Mouse (Mus musculus) urinary bladder, postnatal 4 days (tissue): ENCODE measurements around the gene Zfhx3.

Experiments
- DNase-seq, 2 experiments: peaks; one replicate each; pipeline ENCODE4 v3.0.0; 2021 to 2022; ENCODE audit warnings: low spot score in 2 of 2

Gene Zfhx3

DNA sequence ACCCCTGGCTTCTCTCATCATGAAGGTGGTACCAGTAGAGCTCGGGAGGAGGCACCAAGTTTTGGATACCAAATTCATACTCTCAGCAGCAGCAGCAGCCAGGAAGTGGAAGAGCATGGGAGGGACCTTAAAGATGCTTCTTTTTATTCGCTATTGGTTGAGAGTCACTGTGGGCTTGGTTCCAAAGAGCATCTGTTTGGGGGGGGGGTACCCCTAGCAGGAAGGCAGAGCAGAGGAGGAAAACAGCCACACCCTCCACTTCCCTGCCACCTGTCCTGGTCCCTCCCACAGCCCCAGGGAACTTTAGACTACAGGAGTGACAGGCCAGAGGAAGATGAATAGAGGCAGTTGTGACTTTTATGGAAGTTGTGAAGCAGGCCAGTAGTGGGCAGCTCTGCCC, 904.9 kb downstream of the Zfhx3 start:
- no peak for DNase-seq

DNA sequence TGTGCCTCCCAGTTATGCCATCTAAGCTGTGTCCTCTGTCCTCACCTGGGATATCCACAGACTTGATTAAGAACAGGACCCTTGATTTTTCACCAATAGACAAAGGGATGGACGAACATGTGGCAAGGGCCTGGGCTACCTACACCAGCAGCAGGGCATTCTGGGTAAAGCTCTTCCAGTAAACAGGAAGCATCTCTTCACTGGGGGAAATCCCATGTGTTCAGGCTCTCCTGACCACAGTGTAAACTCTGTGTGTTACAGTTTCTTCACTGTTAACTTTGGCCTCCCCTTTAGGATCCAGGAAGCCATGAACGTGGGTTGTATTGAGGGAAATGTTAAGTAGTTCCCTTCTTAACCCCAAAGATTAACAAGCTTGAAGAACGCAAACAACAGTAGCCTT, 906.0 kb downstream of the Zfhx3 start:
- DNase-seq = no peak

DNA sequence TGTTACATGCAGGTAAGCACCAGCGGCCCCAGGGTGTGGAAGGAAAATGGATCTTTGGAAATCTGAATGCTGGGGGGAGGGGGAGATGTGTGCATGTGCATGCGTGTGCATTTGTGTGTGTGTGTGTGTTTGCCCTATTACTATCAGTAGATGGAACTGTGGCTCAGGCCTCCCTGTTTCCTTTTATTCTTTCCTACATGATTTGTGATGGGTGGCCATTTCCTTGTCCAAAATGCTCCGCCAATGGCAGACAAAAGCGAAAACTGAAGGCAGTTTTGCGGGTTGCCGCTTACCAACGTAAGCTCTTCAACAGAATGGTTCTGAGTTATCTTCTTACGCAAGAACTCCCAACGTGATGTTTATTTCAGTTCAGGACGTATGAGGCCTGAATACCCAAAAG, 910.6 kb downstream of the Zfhx3 start:
- DNase-seq = no peak

- DNase-seq = no peak
These were observed 912.1 kb downstream of the Zfhx3 start for GRCm38 (mm10) chr8:108854444-108855102.

- no peak for DNase-seq
These were observed 916.6 kb downstream of the Zfhx3 start for GRCm38 (mm10) chr8:108859001-108859400.

GRCm38 (mm10) chr8:108859983-108860382, 917.5 kb downstream of the Zfhx3 start:
- no peak for DNase-seq

DNA sequence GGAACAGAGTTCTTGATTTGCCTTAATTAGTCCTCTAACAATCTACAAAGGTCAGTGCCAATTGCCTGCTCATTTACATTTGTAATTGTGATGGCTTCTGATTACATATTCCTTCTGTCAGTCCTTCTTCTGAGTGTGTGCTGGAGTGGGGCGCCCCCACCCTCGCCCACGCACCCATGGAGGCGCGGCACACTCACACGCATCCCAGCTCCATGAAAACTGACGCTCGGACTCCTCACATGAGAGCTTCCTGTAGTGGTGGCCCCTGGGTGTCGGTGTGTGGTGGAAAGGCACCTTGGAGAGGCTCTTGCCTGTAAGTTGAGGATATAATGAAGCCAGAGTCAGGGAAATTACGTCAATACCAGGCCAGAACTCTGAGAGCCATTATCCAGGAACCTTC, 921.0 kb downstream of the Zfhx3 start:
- DNase-seq = no peak

DNA sequence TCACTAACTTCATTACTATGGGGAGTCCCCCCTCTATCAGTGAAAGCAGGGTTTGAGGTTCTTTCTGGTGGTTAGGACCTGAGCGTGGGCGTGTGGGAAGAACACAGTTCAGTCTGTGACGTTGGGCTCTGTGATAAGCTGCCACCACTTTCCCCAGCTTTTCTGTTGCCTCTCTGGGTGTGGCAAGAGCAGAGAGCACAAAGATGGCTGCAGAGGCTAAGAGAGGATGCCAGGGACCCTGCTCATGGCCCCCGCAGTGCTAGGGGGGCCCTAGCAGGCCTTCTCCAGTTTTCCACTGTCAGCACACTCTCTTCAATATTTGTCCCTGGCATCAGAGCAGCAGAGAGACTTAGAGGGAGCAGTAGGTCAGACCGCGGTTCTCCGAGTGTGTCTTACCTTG, 924.0 kb downstream of the Zfhx3 start:
- DNase-seq = no peak

DNA sequence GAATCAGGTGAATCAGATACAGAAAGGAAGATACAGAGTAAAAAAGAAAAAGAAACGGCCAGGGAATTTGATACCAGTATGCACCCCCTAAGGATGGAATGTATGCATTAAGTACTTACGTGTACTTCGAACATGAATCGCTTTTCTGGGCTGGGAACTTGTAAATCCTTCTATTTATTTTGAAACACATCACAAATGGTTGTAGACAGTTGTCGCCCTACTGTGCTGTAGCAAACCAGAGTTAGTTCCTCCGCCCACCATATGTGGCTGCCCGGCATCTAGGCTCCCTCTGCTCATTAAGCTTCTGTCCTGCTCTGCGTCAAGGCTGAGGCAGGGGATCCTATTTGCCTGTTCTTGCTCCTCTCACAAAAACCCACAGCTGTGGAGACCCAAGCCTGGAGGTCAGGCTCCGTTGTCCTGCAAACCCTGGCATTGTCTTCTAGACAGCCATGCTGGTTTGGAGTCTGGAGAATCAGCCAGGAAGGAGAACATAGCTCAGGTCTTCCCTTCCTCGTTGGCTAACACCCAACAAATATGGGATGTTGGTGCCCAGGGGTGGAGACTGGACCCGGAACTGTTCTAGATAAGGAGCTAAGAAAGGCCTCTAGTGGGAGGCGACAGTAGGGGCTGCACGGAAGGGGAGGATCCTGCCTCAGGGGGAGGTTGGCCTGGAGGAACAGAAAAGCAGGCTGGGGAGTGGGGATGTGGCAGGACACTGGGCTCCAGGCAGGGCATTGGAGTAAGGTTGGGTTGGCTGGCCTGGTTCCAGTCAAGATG, 925.2 kb downstream of the Zfhx3 start:
- DNase-seq = no peak

- DNase-seq = no peak
These were observed 926.0 kb downstream of the Zfhx3 start for GRCm38 (mm10) chr8:108868259-108869090.

- no peak for DNase-seq
These were observed 927.0 kb downstream of the Zfhx3 start for GRCm38 (mm10) chr8:108869420-108869819.

- no peak for DNase-seq
These were observed 927.5 kb downstream of the Zfhx3 start for GRCm38 (mm10) chr8:108869935-108870334.

DNA sequence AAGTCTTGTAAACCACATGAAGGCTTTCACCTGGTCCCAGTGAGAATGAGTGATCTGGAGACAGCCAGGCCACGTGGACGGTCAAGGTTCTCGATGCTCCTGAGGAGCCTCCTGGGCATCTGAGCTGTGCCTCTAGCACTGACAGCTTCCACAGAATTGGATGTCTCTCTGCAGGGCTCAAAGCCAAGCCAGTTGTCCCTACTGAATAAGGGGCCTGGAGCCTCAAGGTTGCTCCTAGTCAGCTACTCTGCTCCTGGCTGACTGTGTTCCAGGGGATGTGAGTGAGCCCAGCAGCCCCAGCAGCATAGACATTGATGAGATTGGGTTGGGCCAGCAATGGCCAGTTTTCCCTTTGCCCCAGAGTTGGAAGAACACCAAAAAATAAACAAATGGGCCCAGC, 927.9 kb downstream of the Zfhx3 start:
- DNase-seq = no peak

- DNase-seq = no peak
These were observed 933.3 kb downstream of the Zfhx3 start for GRCm38 (mm10) chr8:108875722-108876121.

GRCm38 (mm10) chr8:108880101-108880500, 937.7 kb downstream of the Zfhx3 start:
- DNase-seq = no peak

GRCm38 (mm10) chr8:108881336-108881735, 938.9 kb downstream of the Zfhx3 start:
- no peak for DNase-seq

DNA sequence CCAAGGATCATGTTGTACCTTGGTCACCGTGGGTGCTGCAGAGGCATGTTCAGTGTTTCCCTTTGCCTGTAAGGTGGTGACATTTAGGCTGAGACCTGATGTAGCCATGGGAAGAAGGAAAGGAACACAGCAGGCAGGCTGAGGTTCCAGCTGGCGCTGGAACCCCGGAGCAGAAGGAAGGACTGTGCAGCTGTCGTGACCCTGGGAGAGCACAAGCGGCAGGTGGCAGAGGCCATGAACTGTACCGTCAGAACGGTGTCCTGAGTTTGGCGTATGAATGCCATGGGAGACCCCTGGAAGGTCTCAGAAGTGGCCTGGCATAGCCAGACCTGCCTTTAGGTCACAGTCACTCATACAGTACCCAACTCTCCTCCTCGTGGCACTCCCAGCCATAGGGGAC, 939.6 kb downstream of the Zfhx3 start:
- DNase-seq = no peak

DNA sequence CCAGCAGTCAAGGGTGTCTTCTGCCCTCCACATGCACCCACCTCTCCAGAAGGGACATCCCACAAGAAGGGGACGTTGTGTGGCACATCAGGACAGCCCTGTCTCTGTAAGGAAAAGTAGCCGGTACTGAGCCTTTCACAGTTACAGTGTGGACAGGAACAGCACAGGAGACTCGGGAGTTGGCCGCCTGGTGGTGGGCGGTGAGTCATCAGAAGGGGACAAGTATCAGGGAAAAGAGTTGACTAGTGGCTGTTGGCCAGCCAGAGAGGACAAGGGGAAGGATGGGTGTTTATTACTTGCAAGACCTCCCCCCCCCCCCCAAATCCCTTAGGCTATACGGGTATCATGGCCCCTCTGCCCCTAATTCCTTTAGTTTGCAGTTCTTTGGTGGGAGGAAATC, 940.9 kb downstream of the Zfhx3 start:
- DNase-seq = no peak

- DNase-seq = no peak
These were observed 942.5 kb downstream of the Zfhx3 start for GRCm38 (mm10) chr8:108884947-108885346.

DNA sequence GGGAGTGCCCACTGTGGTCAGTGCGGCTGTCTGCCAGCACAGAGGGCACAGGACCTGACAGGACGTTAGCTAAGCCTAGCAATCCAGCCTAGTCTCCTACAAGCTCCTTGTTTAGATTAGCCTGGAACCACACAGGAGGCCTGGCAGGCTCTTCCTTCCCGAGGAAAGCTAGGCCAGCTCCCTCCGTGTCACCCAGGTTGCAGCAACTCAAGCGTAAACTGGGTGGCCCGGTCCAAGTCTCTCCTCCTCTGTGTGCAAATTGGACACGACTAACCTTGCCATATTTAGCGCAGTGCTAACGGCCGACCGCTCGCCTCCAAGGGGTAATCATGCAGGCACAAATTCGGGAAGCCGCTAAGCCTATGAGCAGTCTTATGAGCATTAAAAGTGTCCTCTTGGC, 943.0 kb downstream of the Zfhx3 start:
- DNase-seq = no peak

DNA sequence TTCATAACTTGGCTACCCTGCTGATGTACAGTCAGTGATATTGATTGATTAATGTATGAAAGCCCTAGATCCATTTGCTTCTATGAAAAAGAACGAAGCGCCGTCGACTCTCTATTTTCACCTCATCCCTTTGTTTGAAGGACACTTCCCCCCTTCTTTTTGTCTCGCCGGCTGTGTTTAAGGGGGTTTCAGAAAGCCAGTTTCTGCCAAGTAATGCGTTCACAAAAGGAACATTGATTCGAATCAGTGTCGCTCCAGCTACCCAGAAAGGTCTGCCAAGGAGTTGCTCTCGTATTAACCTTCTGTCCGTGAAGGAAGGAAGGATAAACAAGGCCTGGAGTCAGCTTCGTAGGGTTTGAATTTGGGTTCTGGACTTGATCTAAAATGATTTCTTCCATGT, 943.4 kb downstream of the Zfhx3 start:
- DNase-seq = no peak

- peak; percentile 70 to 88 for DNase-seq
These were observed 944.3 kb downstream of the Zfhx3 start for GRCm38 (mm10) chr8:108886599-108887255.
